Mouse (Mus musculus) heart, embryonic 16.5 days (tissue): ENCODE data around the gene Teddm1a. TPM values are rescaled to one million over a fixed set of nuclear protein-coding genes. Genes with fewer than 3 reads are reported as not detected.

ENCODE experiments used
- ATAC-seq: fragments of 200-750 bp; cut with Nextera tagmentation; replicated peaks from 2 replicates; pipeline ENCODE4 v1.8.0; 2017; ENCODE audit warnings: moderate number of reproducible peaks; ENCODE audit not compliant: insufficient read depth, low FRiP score; ENCODE audit errors: extremely low read depth
- H3K27ac ChIP-seq: fragments of 300-500 bp; sonication (generic); 2 replicates; pipeline ENCODE4 v1.5.1; 2014; ENCODE audit warnings: mild to moderate bottlenecking, low read length, control low read depth, moderate library complexity
- H3K27me3 ChIP-seq: fragments of 300-500 bp; sonication (generic); 2 replicates; pipeline ENCODE4 v1.6.1; 2014; ENCODE audit warnings: low read length, mixed read lengths; ENCODE audit not compliant: control insufficient read depth, insufficient read depth
- H3K36me3 ChIP-seq: fragments of 300-500 bp; sonication (generic); 2 replicates; pipeline ENCODE4 v1.6.1; 2014; ENCODE audit not compliant: control insufficient read depth, insufficient read depth
- H3K4me1 ChIP-seq: fragments of 300-500 bp; sonication (generic); 2 replicates; pipeline ENCODE4 v1.6.1; 2014; ENCODE audit warnings: low read length, mixed read lengths; ENCODE audit not compliant: control insufficient read depth, insufficient read depth
- H3K4me2 ChIP-seq: fragments of 300-500 bp; sonication (generic); 2 replicates; pipeline ENCODE4 v1.6.1; 2014; ENCODE audit warnings: low read depth, mild to moderate bottlenecking, control low read depth, low read length
- H3K4me3 ChIP-seq: fragments of 300-500 bp; sonication (generic); 2 replicates; pipeline ENCODE4 v1.5.1; 2014; ENCODE audit warnings: mild to moderate bottlenecking, control low read depth, low read length
- H3K9ac ChIP-seq: fragments of 300-500 bp; sonication (generic); 2 replicates; pipeline ENCODE4 v1.6.1; 2014; ENCODE audit warnings: low read length, control low read depth
- H3K9me3 ChIP-seq: fragments of 300-500 bp; sonication (generic); replicated peaks from 2 replicates; pipeline ENCODE4 v1.6.1; 2016; ENCODE audit warnings: low read length; ENCODE audit not compliant: control insufficient read depth
- WGBS: fragments of 180-500 bp; shearing (Covaris S2); extraction: QIAGEN DNeasy Blood & Tissue Kit; methylation state at CpG from one replicate; pipeline ENCODE4 v1.1.7; 2014; 5-methylcytosine and 5-hydroxymethylcytosine counted together
- polyA plus RNA-seq: library from polyadenylated mRNA; unstranded; fragments of >200 nt; fragmentation: Nextera tagmentation; extraction: Ambion mirVana; gene quantifications from 2 replicates; pipeline ENCODE4 v1.2.1, GENCODE M21; 2015

Teddm1a gene
- polyA plus RNA-seq, 1 experiment from 2014 or later, result not detected

GRCm38 (mm10) chr1:153900381-153900780, 8.8 kb downstream of the Teddm1a start:
- peak overlapping the region; percentile 88 for H3K4me3 ChIP-seq
- WGBS, result under 1% methylated on average over 36 of the region's 36 CpGs

GRCm38 (mm10) chr1:153900860-153901730, 9.6 kb downstream of the Teddm1a start:
- Histone ChIP-seq H3K9me3 (no peaks in the 10 kb centered on the region), H3K27ac (peak overlapping the region; percentile 96), H3K36me3 (peaks cover 23% of the 10 kb centered on the region), H3K4me2 (peak overlapping the region; percentile 82), H3K9ac (peak overlapping the region; percentile 81), H3K27me3 (no peaks in the 10 kb centered on the region), H3K4me3 (peak overlapping the region; percentile 88), H3K4me1 (peaks cover 13% of the 10 kb centered on the region)
- no peak for ATAC-seq
- 3% methylated on average over 25 of the region's 25 CpGs for WGBS

More at GRCm38 (mm10) chr1:153900381-153900780, 8.8 kb downstream of the Teddm1a start:
- Histone ChIP-seq H3K36me3 (peaks cover 20% of the 10 kb centered on the region), H3K9ac (peak overlapping the region; percentile 81), H3K4me2 (peak overlapping the region; percentile 82), H3K4me1 (peaks cover 13% of the 10 kb centered on the region), H3K27me3 (no peaks in the 10 kb centered on the region), H3K27ac (peak overlapping the region; percentile 96), H3K9me3 (no peaks in the 10 kb centered on the region)
- peak; percentile 35 for ATAC-seq

GRCm38 (mm10) chr1:153903006-153903405, 11.5 kb downstream of the Teddm1a start:
- H3K4me1 ChIP-seq, result peaks cover 13% of the 10 kb centered on the region
- H3K9ac ChIP-seq, result no peak overlapping the region
- 93% methylated on average over 13 of the region's 13 CpGs for WGBS
- peaks cover 41% of the 10 kb centered on the region for H3K36me3 ChIP-seq
- H3K27me3 ChIP-seq, result no peaks in the 10 kb centered on the region
- ATAC-seq, result no peak
- H3K4me3 ChIP-seq, result no peak overlapping the region
- H3K27ac ChIP-seq, result no peak overlapping the region
- no peaks in the 10 kb centered on the region for H3K9me3 ChIP-seq
- no peak overlapping the region for H3K4me2 ChIP-seq

GRCm38 (mm10) chr1:153904236-153904635, 12.7 kb downstream of the Teddm1a start:
- Histone ChIP-seq H3K4me2 (no peak overlapping the region), H3K4me1 (peaks cover 10% of the 10 kb centered on the region), H3K27ac (no peak overlapping the region), H3K9me3 (no peaks in the 10 kb centered on the region), H3K9ac (no peak overlapping the region), H3K36me3 (peaks cover 47% of the 10 kb centered on the region), H3K27me3 (no peaks in the 10 kb centered on the region), H3K4me3 (no peak overlapping the region)
- ATAC-seq, result no peak
- 94% methylated on average over 14 of the region's 14 CpGs for WGBS

- Histone ChIP-seq H3K27me3 (no peaks in the 10 kb centered on the region), H3K36me3 (peaks cover 56% of the 10 kb centered on the region), H3K9ac (no peak overlapping the region), H3K4me2 (no peak overlapping the region), H3K4me1 (peaks cover 10% of the 10 kb centered on the region), H3K9me3 (no peaks in the 10 kb centered on the region), H3K27ac (no peak overlapping the region), H3K4me3 (no peak overlapping the region)
- ATAC-seq, result no peak
- WGBS, result 73% methylated on average over 3 of the region's 3 CpGs
Measured at GRCm38 (mm10) chr1:153905884-153906283, 14.3 kb downstream of the Teddm1a start.

GRCm38 (mm10) chr1:153908208-153908607, 16.7 kb downstream of the Teddm1a start:
- no peaks in the 10 kb centered on the region for H3K9me3 ChIP-seq
- peaks cover 56% of the 10 kb centered on the region for H3K36me3 ChIP-seq
- H3K4me3 ChIP-seq, result no peak overlapping the region
- 84% methylated on average over 6 of the region's 6 CpGs for WGBS
- H3K27ac ChIP-seq, result no peak overlapping the region
- H3K4me2 ChIP-seq, result no peak overlapping the region
- ATAC-seq, result no peak
- no peaks in the 10 kb centered on the region for H3K27me3 ChIP-seq
- H3K9ac ChIP-seq, result no peak overlapping the region
- H3K4me1 ChIP-seq, result no peaks in the 10 kb centered on the region

GRCm38 (mm10) chr1:153908741-153909140, 17.2 kb downstream of the Teddm1a start:
- peaks cover 50% of the 10 kb centered on the region for H3K36me3 ChIP-seq
- no peak for ATAC-seq
- H3K27ac ChIP-seq, result no peak overlapping the region
- no peak overlapping the region for H3K4me3 ChIP-seq
- H3K4me1 ChIP-seq, result no peaks in the 10 kb centered on the region
- no peaks in the 10 kb centered on the region for H3K9me3 ChIP-seq
- H3K9ac ChIP-seq, result no peak overlapping the region
- H3K4me2 ChIP-seq, result no peak overlapping the region
- no peaks in the 10 kb centered on the region for H3K27me3 ChIP-seq
- 84% methylated on average over 4 of the region's 4 CpGs for WGBS

- no peak for ATAC-seq
- H3K27me3 ChIP-seq, result no peaks in the 10 kb centered on the region
- H3K9me3 ChIP-seq, result no peaks in the 10 kb centered on the region
- H3K36me3 ChIP-seq, result peaks cover 44% of the 10 kb centered on the region
- H3K27ac ChIP-seq, result no peak overlapping the region
- H3K4me3 ChIP-seq, result no peak overlapping the region
- no peak overlapping the region for H3K4me2 ChIP-seq
- H3K9ac ChIP-seq, result no peak overlapping the region
- 69% methylated on average over 10 of the region's 10 CpGs for WGBS
- peaks cover 3% of the 10 kb centered on the region; the same call in 1 of the 2 replicates for H3K4me1 ChIP-seq
Measured at GRCm38 (mm10) chr1:153909213-153909962, 17.8 kb downstream of the Teddm1a start.

- Histone ChIP-seq H3K9ac (no peak overlapping the region), H3K9me3 (no peaks in the 10 kb centered on the region), H3K27ac (no peak overlapping the region), H3K4me3 (no peak overlapping the region), H3K36me3 (peaks cover 42% of the 10 kb centered on the region), H3K4me1 (peaks cover 3% of the 10 kb centered on the region; the same call in 1 of the 2 replicates), H3K27me3 (no peaks in the 10 kb centered on the region), H3K4me2 (no peak overlapping the region)
- WGBS, result 81% methylated on average over 9 of the region's 9 CpGs
- no peak for ATAC-seq
Measured at GRCm38 (mm10) chr1:153909963-153910291, 18.4 kb downstream of the Teddm1a start.
